Mouse (Mus musculus): ENCODE measurements around the gene Bco1.

DNA sequence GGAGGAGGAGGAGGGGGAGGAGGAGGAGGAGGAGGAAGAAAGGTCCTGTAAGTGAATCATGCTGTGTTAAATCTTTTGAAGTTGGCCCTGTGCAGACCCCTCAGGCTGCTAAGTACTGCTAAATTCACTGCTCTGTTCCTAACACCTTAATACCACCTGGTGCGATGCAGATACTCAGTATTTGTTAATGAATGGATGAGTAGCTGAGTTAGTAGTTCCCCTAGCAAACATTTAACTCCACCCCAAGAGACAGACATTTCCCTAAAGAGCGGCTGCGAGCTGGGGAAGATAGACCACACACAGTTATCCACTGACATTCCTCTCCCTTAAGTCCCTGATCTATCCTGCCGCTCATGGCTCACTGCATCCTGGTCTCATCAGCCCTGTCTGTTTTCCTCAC is 40.7 kb downstream of the Bco1 start:
- TF ChIP-seq CTCF (IDR thresholded peaks at IDR 0.05) (no peak), EP300 (IDR thresholded peaks at IDR 0.05; ENCODE audit: insufficient read depth, low read depth, low read length) (no peak), POLR2A (IDR thresholded peaks at IDR 0.05; ENCODE audit: insufficient read depth, low read depth, low read length) (no peak)

Data from heart, adult 2 months (tissue).